In the genomic region with DNA sequence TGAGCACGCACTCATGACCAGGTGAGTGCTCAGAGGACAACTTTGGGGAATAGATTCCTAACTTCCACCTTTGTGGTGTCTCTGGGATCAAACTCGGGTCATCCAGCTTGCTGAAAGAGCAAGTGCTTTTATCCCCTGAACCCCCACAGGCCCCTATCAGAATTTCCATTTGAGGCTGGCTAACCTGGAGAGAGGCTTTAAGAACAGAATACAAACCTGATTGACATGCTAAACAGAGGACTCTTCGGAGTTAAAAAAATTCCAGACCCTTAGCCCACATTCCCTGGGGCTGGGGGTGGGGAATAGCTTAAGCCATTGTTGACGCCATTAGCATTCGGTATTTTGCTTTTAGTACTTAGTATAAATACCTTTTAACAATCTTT, we compare ENCODE assay signal across 9 mouse cellular contexts. TPM values are rescaled to one million over a fixed set of nuclear protein-coding genes. Genes with fewer than 3 reads are reported as not detected.
DNase-seq lines count a peak whose midpoint lies in the region; ATAC-seq and TF ChIP-seq lines count a peak whose summit lies in the region.
"Had no signal": no experiment of that assay in that cellular context is flagged by ENCODE, and none has a peak within 500 bp of the region (broad histone marks: within the 10 kb centered on the region; RNA-seq: fewer than 3 reads in every experiment).

No protein-coding gene starts in this region.

- H3K4me3 ChIP-seq in heart, embryonic 16.5 days (ENCODE audit: low read length): peak overlapping the region; percentile 98
- H3K4me3 ChIP-seq in hindbrain, embryonic 13.5 days: peak overlapping the region; percentile 91
- peak overlapping the region; percentile 90 for H3K4me3 ChIP-seq in midbrain, embryonic 12.5 days
- no peak overlapping the region for H3K4me3 ChIP-seq in kidney, adult 2 months (ENCODE audit: insufficient read depth, low read depth, low read length)

- TF ChIP-seq POLR2A in kidney, adult 2 months (IDR thresholded peaks at IDR 0.05; ENCODE audit: low read depth, low read length): no peak

- no peak for ATAC-seq in heart, embryonic 16.5 days (replicated peaks; ENCODE audit: extremely low read depth, insufficient read depth, low FRiP score)
- ATAC-seq in hindbrain, embryonic 13.5 days (ENCODE audit: low FRiP score): no peak
- no peak for ATAC-seq in midbrain, embryonic 12.5 days (ENCODE audit: low FRiP score, low read depth)

- peak overlapping the region; percentile 88; the same call in 1 of the 2 replicates for H3K27ac ChIP-seq in heart, embryonic 16.5 days (ENCODE audit: low read length)
- no peak overlapping the region for H3K27ac ChIP-seq in hindbrain, embryonic 13.5 days
- no peak overlapping the region for H3K27ac ChIP-seq in midbrain, embryonic 12.5 days (replicated peaks)
- H3K27ac ChIP-seq in kidney, adult 2 months (ENCODE audit: insufficient read depth, low read depth, low read length): no peak overlapping the region

- peaks cover 22% of the 10 kb centered on the region for H3K4me1 ChIP-seq in heart, embryonic 16.5 days (ENCODE audit: control insufficient read depth, insufficient read depth, low read length)
- peaks cover 21% of the 10 kb centered on the region for H3K4me1 ChIP-seq in hindbrain, embryonic 13.5 days (replicated peaks)
- peaks cover 29% of the 10 kb centered on the region for H3K4me1 ChIP-seq in midbrain, embryonic 12.5 days
- peaks cover 6% of the 10 kb centered on the region; the same call in 1 of the 2 replicates for H3K4me1 ChIP-seq in kidney, adult 2 months (ENCODE audit: control insufficient read depth, insufficient read depth, low read length)

- DNase-seq in heart, adult 8-10 months (ENCODE audit: low spot score): no peak
- DNase-seq in ZHBTc4 (ENCODE audit: low read depth, low spot score): peak; percentile 91
- no peak for DNase-seq in thymus, postnatal 14 days
- no peak for DNase-seq in adrenal gland, adult 2 months
- DNase-seq in kidney, adult 2 months: no peak

- no peaks in the 10 kb centered on the region for H3K9me3 ChIP-seq in heart, embryonic 16.5 days (replicated peaks; ENCODE audit: control insufficient read depth, low read length)
- H3K9me3 ChIP-seq in hindbrain, embryonic 13.5 days: no peaks in the 10 kb centered on the region
- H3K9me3 ChIP-seq in midbrain, embryonic 12.5 days: no peaks in the 10 kb centered on the region

- 38% methylated on average over 5 of the region's 5 CpGs for WGBS in heart, embryonic 16.5 days
- WGBS in hindbrain, embryonic 13.5 days: 22% methylated on average over 5 of the region's 5 CpGs
- 15% methylated on average over 5 of the region's 5 CpGs for WGBS in midbrain, embryonic 12.5 days
- WGBS in kidney, adult 2 months: 50% methylated on average over 5 of the region's 5 CpGs

- H3K27me3 ChIP-seq in heart, embryonic 16.5 days (ENCODE audit: control insufficient read depth, insufficient read depth, low read length): no peaks in the 10 kb centered on the region
- no peaks in the 10 kb centered on the region for H3K27me3 ChIP-seq in hindbrain, embryonic 13.5 days
- no peaks in the 10 kb centered on the region for H3K27me3 ChIP-seq in midbrain, embryonic 12.5 days
- H3K27me3 ChIP-seq in kidney, adult 2 months (replicated peaks; ENCODE audit: control insufficient read depth, insufficient read depth, low read length): no peaks in the 10 kb centered on the region

- TF ChIP-seq CTCF in kidney, adult 2 months (conservative IDR thresholded peaks at IDR 0.05; ENCODE audit: insufficient read depth, insufficient read length, low read depth, low read length): no peak

- H3K9ac ChIP-seq in heart, embryonic 16.5 days (ENCODE audit: low read length): peak overlapping the region; percentile 74
- peak overlapping the region; percentile 69; the same call in 1 of the 2 replicates for H3K9ac ChIP-seq in hindbrain, embryonic 13.5 days
- peak overlapping the region; percentile 55; the same call in 1 of the 2 replicates for H3K9ac ChIP-seq in midbrain, embryonic 12.5 days (replicated peaks)

- H3K4me2 ChIP-seq in heart, embryonic 16.5 days (ENCODE audit: low read depth, low read length): peak overlapping the region; percentile 75
- H3K4me2 ChIP-seq in hindbrain, embryonic 13.5 days: peak overlapping the region; percentile 62
- H3K4me2 ChIP-seq in midbrain, embryonic 12.5 days (replicated peaks): peak overlapping the region; percentile 75

- no peaks in the 10 kb centered on the region for H3K36me3 ChIP-seq in heart, embryonic 16.5 days (ENCODE audit: control insufficient read depth, insufficient read depth)
- H3K36me3 ChIP-seq in hindbrain, embryonic 13.5 days: no peaks in the 10 kb centered on the region
- no peaks in the 10 kb centered on the region for H3K36me3 ChIP-seq in midbrain, embryonic 12.5 days
- no peaks in the 10 kb centered on the region for H3K36me3 ChIP-seq in kidney, adult 2 months (ENCODE audit: control insufficient read depth, insufficient read depth, low read length)

RNA-seq across cellular contexts. Expression of gene Kat7, which starts 1.4 kb away (rescaled TPM):
- polyA plus RNA-seq in heart, embryonic 16.5 days (2015; fragmentation: Nextera tagmentation; extraction: Ambion mirVana): 49.8 and 51.1 TPM in 2 replicates
- 10 to 100 TPM; 27.2 to 37.8 (median 32.3) TPM for total RNA-seq in heart, adult 8-10 months (2022)
- polyA plus RNA-seq in hindbrain, embryonic 13.5 days (2015; fragmentation: Nextera tagmentation; extraction: Ambion mirVana): 59.8 and 61.0 TPM in 2 replicates
- polyA plus RNA-seq in midbrain, embryonic 12.5 days (2016; fragmentation: Nextera tagmentation; extraction: Ambion mirVana): 81.8 and 85.3 TPM in 2 replicates
- total RNA-seq in adrenal gland, adult 2 months (2021): 10 to 100 TPM; 51.7 to 64.2 TPM
- polyA plus RNA-seq in adrenal gland, adult 2 months (2012; rRNA removed): 21.5 and 23.8 TPM in 2 replicates
- polyA plus RNA-seq in kidney, adult 2 months (2012; rRNA removed): 27.3 and 30.0 TPM in 2 replicates

RNA-seq across cellular contexts. Expression of gene Fam117a, which starts 25.4 kb away (rescaled TPM):
- 5.0 and 6.3 TPM in 2 replicates for polyA plus RNA-seq in heart, embryonic 16.5 days (2015; fragmentation: Nextera tagmentation; extraction: Ambion mirVana)
- 1 to 10 TPM; 5.1 to 6.6 (median 6.0) TPM for total RNA-seq in heart, adult 8-10 months (2022)
- polyA plus RNA-seq in hindbrain, embryonic 13.5 days (2015; fragmentation: Nextera tagmentation; extraction: Ambion mirVana): 3.5 TPM in 2 replicates
- 6.7 and 7.8 TPM in 2 replicates for polyA plus RNA-seq in midbrain, embryonic 12.5 days (2016; fragmentation: Nextera tagmentation; extraction: Ambion mirVana)
- total RNA-seq in adrenal gland, adult 2 months (2021): 10 to 100 TPM; 16.6 to 20.9 TPM
- 27.0 and 37.1 TPM in 2 replicates for polyA plus RNA-seq in adrenal gland, adult 2 months (2012; rRNA removed)
- polyA plus RNA-seq in kidney, adult 2 months (2012; rRNA removed): 20.8 and 22.7 TPM in 2 replicates

RNA-seq across cellular contexts. Expression of gene Tac4, which starts 50.1 kb away (rescaled TPM):
- 0.11 TPM in 1 of 2 replicates, not detected in the other for polyA plus RNA-seq in heart, embryonic 16.5 days (2015; fragmentation: Nextera tagmentation; extraction: Ambion mirVana)
- not detected for total RNA-seq in heart, adult 8-10 months (2022)
- not detected in 2 replicates for polyA plus RNA-seq in hindbrain, embryonic 13.5 days (2015; fragmentation: Nextera tagmentation; extraction: Ambion mirVana)
- polyA plus RNA-seq in midbrain, embryonic 12.5 days (2016; fragmentation: Nextera tagmentation; extraction: Ambion mirVana): 0.18 and 0.23 TPM in 2 replicates
- not detected for total RNA-seq in adrenal gland, adult 2 months (2021)
- polyA plus RNA-seq in adrenal gland, adult 2 months (2012; rRNA removed): not detected in 2 replicates
- polyA plus RNA-seq in kidney, adult 2 months (2012; rRNA removed): 0.09 TPM in 1 of 2 replicates, not detected in the other
- total RNA-seq: common myeloid progenitor, adult 5-6 weeks had no signal
